Mouse (Mus musculus) stomach, embryonic 15.5 days (tissue): Measurements from ENCODE around the gene Slc25a25. TPM values are rescaled to one million over a fixed set of nuclear protein-coding genes. Genes with fewer than 3 reads are reported as not detected.
A peak's percentile ranks its signal among the peaks of the same experiment; 100 is the strongest.

ENCODE experiments used
- ATAC-seq: fragments of 200-750 bp; cut with Nextera tagmentation; 2 replicates; pipeline ENCODE4 v1.8.0; 2017; ENCODE audit warnings: low read depth, moderate number of reproducible peaks, moderate TSS enrichment; ENCODE audit not compliant: insufficient read depth, low FRiP score
- H3K27ac ChIP-seq: fragments of 300-500 bp; sonication (generic); 2 replicates; pipeline ENCODE4 v1.5.1; 2015; ENCODE audit warnings: mild to moderate bottlenecking, inconsistent platforms
- H3K27me3 ChIP-seq: fragments of 300-500 bp; sonication (generic); replicated peaks from 2 replicates; pipeline ENCODE4 v1.6.1; 2015; ENCODE audit warnings: inconsistent platforms
- H3K36me3 ChIP-seq: fragments of 300-500 bp; sonication (generic); 2 replicates; pipeline ENCODE4 v1.6.1; 2015; ENCODE audit warnings: inconsistent platforms
- H3K4me1 ChIP-seq: fragments of 300-500 bp; sonication (generic); 2 replicates; pipeline ENCODE4 v1.6.1; 2015; ENCODE audit warnings: inconsistent platforms
- H3K4me2 ChIP-seq: fragments of 300-500 bp; sonication (generic); 2 replicates; pipeline ENCODE4 v1.6.1; 2015; ENCODE audit warnings: mild to moderate bottlenecking, inconsistent platforms
- H3K4me3 ChIP-seq: fragments of 300-500 bp; sonication (generic); replicated peaks from 2 replicates; pipeline ENCODE4 v1.5.1; 2015; ENCODE audit warnings: inconsistent platforms
- H3K9ac ChIP-seq: fragments of 300-500 bp; sonication (generic); 2 replicates; pipeline ENCODE4 v1.6.1; 2015; ENCODE audit warnings: inconsistent platforms
- H3K9me3 ChIP-seq: fragments of 300-500 bp; sonication (generic); 2 replicates; pipeline ENCODE4 v1.6.1; 2016; ENCODE audit warnings: inconsistent platforms
- WGBS: fragments of 180-500 bp; shearing (Covaris S2); methylation state at CpG from one replicate; pipeline ENCODE4 v1.1.7; 2015; 5-methylcytosine and 5-hydroxymethylcytosine counted together
- polyA plus RNA-seq: library from polyadenylated mRNA; unstranded; fragments of >200 nt; fragmentation: Nextera tagmentation; extraction: Ambion mirVana; gene quantifications from 2 replicates; pipeline ENCODE4 v1.2.1, GENCODE M21; 2015

Gene Slc25a25
- polyA plus RNA-seq, 1 experiment from 2014 or later = 17.6 TPM

- Histone ChIP-seq H3K36me3 (peaks cover 28% of the 10 kb centered on the region), H3K4me2 (no peak overlapping the region), H3K4me1 (peaks cover 3% of the 10 kb centered on the region; the same call in 1 of the 2 replicates), H3K9ac (no peak overlapping the region), H3K9me3 (no peaks in the 10 kb centered on the region), H3K27me3 (no peaks in the 10 kb centered on the region), H3K4me3 (no peak overlapping the region), H3K27ac (no peak overlapping the region)
- no peak for ATAC-seq
- 81% methylated on average over 6 of the region's 6 CpGs for WGBS
These were observed 38.3 kb downstream of the Slc25a25 start for GRCm38 (mm10) chr2:32412742-32413531.

DNA sequence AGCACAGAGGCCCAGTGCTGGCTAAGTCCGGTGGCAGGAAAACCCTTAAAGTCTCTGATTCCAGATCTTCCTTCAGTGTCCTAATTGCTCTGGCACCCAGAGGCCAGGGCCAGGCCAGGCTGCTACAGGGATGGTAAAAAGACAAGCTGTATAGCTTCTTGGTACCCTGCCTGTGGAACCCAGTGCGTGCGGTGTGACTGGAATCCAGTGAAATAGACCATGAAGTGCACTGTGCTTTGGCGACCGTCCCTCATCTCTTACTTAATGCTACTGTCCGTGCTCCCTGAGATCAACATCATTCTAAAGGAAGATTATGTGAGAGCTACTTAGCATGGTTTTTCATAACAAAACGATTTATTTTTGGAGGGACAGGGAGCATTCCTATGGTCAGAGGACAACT is 39.8 kb downstream of the Slc25a25 start:
- ATAC-seq = no peak

DNA sequence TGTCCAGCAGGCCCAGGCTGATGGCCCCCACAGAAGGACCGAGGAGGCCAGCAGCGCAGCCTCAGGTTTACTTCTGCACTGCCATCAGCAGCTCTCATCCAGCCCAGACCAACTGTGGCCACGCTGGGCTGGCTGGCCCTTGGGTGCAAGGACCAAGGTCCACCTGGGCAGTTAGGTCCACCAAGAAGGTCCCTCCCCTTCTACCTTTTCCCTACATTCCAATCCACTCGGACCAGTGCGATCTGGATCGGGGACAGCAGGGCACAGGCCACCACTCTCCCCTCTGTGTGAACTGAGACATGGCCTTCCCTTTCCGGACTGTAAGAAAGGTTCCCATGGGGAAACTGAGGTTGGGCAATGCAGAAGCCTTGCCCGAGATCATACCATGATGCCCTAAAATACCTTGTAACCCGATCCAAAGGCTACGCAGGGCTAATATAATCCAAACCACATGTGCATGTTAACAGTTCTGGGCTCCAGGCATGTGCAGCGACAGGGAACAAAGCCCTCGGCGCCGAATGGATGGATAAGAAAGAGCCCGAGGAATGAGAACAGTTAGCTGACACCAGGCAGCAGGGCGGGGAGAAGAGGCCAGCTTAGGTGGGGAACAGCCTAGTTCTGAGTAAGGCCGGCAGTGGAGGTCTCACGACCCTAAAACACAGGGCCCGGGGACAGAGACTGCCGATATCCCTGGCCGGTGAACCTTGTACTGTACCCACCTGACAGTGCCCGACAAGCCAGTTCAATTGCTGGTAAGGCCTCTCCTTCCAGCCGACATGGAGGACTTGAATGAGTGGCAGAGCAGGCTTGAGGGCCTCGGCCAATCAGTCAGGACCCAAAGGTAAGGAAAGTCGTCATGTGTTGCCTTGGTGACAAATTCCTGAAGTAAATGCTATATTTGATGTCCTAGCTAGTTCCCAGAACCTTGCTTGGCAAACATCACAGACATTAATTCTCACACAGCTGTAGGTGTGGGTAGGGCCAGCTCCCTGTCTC is 42.5 kb downstream of the Slc25a25 start:
- H3K4me2 ChIP-seq = no peak overlapping the region
- H3K4me3 ChIP-seq = no peak overlapping the region
- peaks cover 3% of the 10 kb centered on the region; the same call in 1 of the 2 replicates for H3K4me1 ChIP-seq
- H3K9me3 ChIP-seq = no peaks in the 10 kb centered on the region
- no peaks in the 10 kb centered on the region for H3K36me3 ChIP-seq
- 57% methylated on average over 25 of the region's 25 CpGs for WGBS
- H3K27me3 ChIP-seq = no peaks in the 10 kb centered on the region
- no peak overlapping the region for H3K27ac ChIP-seq
- no peak overlapping the region for H3K9ac ChIP-seq
- peak; percentile 48 for ATAC-seq

More for the DNA sequence above, 39.8 kb downstream of the Slc25a25 start:
- no peak overlapping the region for H3K9ac ChIP-seq
- no peaks in the 10 kb centered on the region for H3K27me3 ChIP-seq
- no peak overlapping the region for H3K4me3 ChIP-seq
- H3K9me3 ChIP-seq = no peaks in the 10 kb centered on the region
- 77% methylated on average over 7 of the region's 7 CpGs for WGBS
- H3K4me1 ChIP-seq = peaks cover 3% of the 10 kb centered on the region; the same call in 1 of the 2 replicates
- no peak overlapping the region for H3K27ac ChIP-seq
- H3K4me2 ChIP-seq = no peak overlapping the region
- peaks cover 15% of the 10 kb centered on the region for H3K36me3 ChIP-seq

- no peak overlapping the region for H3K9ac ChIP-seq
- H3K4me3 ChIP-seq = no peak overlapping the region
- no peaks in the 10 kb centered on the region for H3K27me3 ChIP-seq
- WGBS = 78% methylated on average over 7 of the region's 7 CpGs
- H3K27ac ChIP-seq = no peak overlapping the region
- H3K9me3 ChIP-seq = no peaks in the 10 kb centered on the region
- H3K4me2 ChIP-seq = no peak overlapping the region
- ATAC-seq = no peak
- peaks cover 3% of the 10 kb centered on the region; the same call in 1 of the 2 replicates for H3K4me1 ChIP-seq
- no peaks in the 10 kb centered on the region for H3K36me3 ChIP-seq
These were observed 44.0 kb downstream of the Slc25a25 start for GRCm38 (mm10) chr2:32407144-32407824.

GRCm38 (mm10) chr2:32404663-32405062 is 46.6 kb downstream of the Slc25a25 start:
- Histone ChIP-seq H3K27me3 (no peaks in the 10 kb centered on the region), H3K4me3 (no peak overlapping the region), H3K4me1 (peaks cover 3% of the 10 kb centered on the region; the same call in 1 of the 2 replicates), H3K27ac (no peak overlapping the region), H3K9me3 (no peaks in the 10 kb centered on the region), H3K4me2 (no peak overlapping the region), H3K9ac (no peak overlapping the region), H3K36me3 (peaks cover 6% of the 10 kb centered on the region; the same call in 1 of the 2 replicates)
- no peak for ATAC-seq
- WGBS = 18% methylated on average over 2 of the region's 2 CpGs

GRCm38 (mm10) chr2:32396695-32397094 is 54.5 kb downstream of the Slc25a25 start:
- Histone ChIP-seq H3K9ac (peak overlapping the region; percentile 88), H3K9me3 (no peaks in the 10 kb centered on the region), H3K4me3 (peak overlapping the region; percentile 85), H3K27ac (peak overlapping the region; percentile 94), H3K4me2 (peak overlapping the region; percentile 85), H3K4me1 (peaks cover 11% of the 10 kb centered on the region), H3K36me3 (peaks cover 10% of the 10 kb centered on the region), H3K27me3 (no peaks in the 10 kb centered on the region)
- ATAC-seq = no peak
- WGBS = under 1% methylated on average over 15 of the region's 15 CpGs

DNA sequence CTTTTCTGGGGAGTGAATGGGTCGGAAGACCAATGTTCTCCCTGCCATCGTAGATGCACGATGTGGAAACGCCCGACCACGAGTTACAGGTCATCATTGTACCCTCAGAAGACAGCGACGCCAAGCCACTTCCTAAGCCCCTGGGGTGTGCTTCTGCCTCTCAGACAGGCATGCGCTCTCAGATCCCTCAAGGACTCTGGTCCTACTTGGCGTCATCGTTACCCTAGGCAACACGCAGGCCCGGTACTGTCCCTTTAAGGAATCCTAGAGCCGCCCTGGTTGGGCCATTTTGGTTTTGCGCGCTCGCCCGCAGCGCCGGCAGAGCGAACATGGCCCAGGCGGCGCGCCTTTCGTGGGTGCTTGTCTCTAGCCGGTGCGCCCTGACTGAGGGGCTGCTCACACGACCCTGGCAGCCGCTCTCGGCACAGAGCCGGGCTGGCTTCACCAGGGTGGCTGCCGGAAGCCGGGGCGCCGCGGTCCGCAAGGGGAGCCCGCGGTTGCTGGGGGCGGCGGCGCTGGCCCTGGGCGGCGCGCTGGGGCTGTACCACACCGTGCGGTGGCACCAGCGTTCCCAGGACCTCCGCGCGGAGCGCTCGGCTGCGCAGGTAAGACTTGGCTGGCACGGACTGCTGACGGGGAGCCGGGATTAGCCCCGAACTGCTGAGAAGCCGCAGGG is 55.2 kb downstream of the Slc25a25 start:
- under 1% methylated on average over 59 of the region's 59 CpGs for WGBS

GRCm38 (mm10) chr2:32395484-32395945 is 55.7 kb downstream of the Slc25a25 start, which contains the start of gene Ptges2:
Ptges2 (plus strand) TSS chr2:32395896.
- H3K4me1 ChIP-seq = peaks cover 11% of the 10 kb centered on the region
- peak within 1 kb of the TSS; percentile 85 for H3K4me2 ChIP-seq
- peak within 1 kb of the TSS; percentile 94 for H3K27ac ChIP-seq
- peak; percentile 87 for ATAC-seq
- H3K4me3 ChIP-seq = peak within 1 kb of the TSS; percentile 85
- H3K9ac ChIP-seq = peak within 1 kb of the TSS; percentile 88
- WGBS = under 1% methylated on average over 31 of the region's 31 CpGs
- H3K9me3 ChIP-seq = no peaks in the 10 kb centered on the region
- peaks cover 4% of the 10 kb centered on the region for H3K36me3 ChIP-seq
- H3K27me3 ChIP-seq = no peaks in the 10 kb centered on the region

More for the DNA sequence above, 55.2 kb downstream of the Slc25a25 start:
- Histone ChIP-seq H3K9me3 (no peaks in the 10 kb centered on the region), H3K4me3 (peak overlapping the region; percentile 85), H3K27ac (peak overlapping the region; percentile 94), H3K4me2 (peak overlapping the region; percentile 85), H3K36me3 (peaks cover 9% of the 10 kb centered on the region), H3K4me1 (peaks cover 11% of the 10 kb centered on the region), H3K9ac (peak overlapping the region; percentile 88), H3K27me3 (no peaks in the 10 kb centered on the region)
- ATAC-seq = peak; percentile 93

GRCm38 (mm10) chr2:32394973-32395372 is 56.3 kb downstream of the Slc25a25 start:
- peaks cover 3% of the 10 kb centered on the region; the same call in 1 of the 2 replicates for H3K36me3 ChIP-seq
- peak overlapping the region; percentile 33 for H3K9ac ChIP-seq
- no peak for ATAC-seq
- H3K4me1 ChIP-seq = peaks cover 11% of the 10 kb centered on the region
- no peaks in the 10 kb centered on the region for H3K9me3 ChIP-seq
- H3K27ac ChIP-seq = peak overlapping the region; percentile 94
- peak overlapping the region; percentile 85 for H3K4me3 ChIP-seq
- peak overlapping the region; percentile 85 for H3K4me2 ChIP-seq
- WGBS = 4% methylated on average over 8 of the region's 8 CpGs
- no peaks in the 10 kb centered on the region for H3K27me3 ChIP-seq

- H3K4me3 ChIP-seq = no peak overlapping the region
- WGBS = 83% methylated on average over 5 of the region's 5 CpGs
- no peaks in the 10 kb centered on the region for H3K27me3 ChIP-seq
- no peak overlapping the region for H3K27ac ChIP-seq
- no peaks in the 10 kb centered on the region for H3K36me3 ChIP-seq
- H3K4me1 ChIP-seq = peaks cover 6% of the 10 kb centered on the region; the same call in 1 of the 2 replicates
- H3K4me2 ChIP-seq = no peak overlapping the region
- no peaks in the 10 kb centered on the region for H3K9me3 ChIP-seq
- H3K9ac ChIP-seq = no peak overlapping the region
- ATAC-seq = no peak
These were observed 59.2 kb downstream of the Slc25a25 start for GRCm38 (mm10) chr2:32392063-32392462.
